Comparison of ENCODE assay signal across 8 mouse cellular contexts in genomic region chr11:119267768-119268556, GRCm38 (mm10). TPM values are rescaled to one million over a fixed set of nuclear protein-coding genes. Genes with fewer than 3 reads are reported as not detected.
A peak's percentile ranks its signal among the peaks of the same experiment; 100 is the strongest.
DNase-seq lines count a peak whose midpoint lies in the region; ATAC-seq and TF ChIP-seq lines count a peak whose summit lies in the region.

Gene Gaa, plus strand, starts transcription at chr11:119267887.

- peaks cover 10% of the 10 kb centered on the region for H3K4me1 ChIP-seq in ES-Bruce4 (ENCODE audit: control insufficient read depth, insufficient read depth, low read length)
- peaks cover 14% of the 10 kb centered on the region for H3K4me1 ChIP-seq in forebrain, embryonic 13.5 days
- peaks cover 8% of the 10 kb centered on the region; the same call in 1 of the 2 replicates for H3K4me1 ChIP-seq in liver, postnatal 0 days (ENCODE audit: insufficient read depth)
- peaks cover 13% of the 10 kb centered on the region for H3K4me1 ChIP-seq in neural tube, embryonic 14.5 days (ENCODE audit: control insufficient read depth, insufficient read depth, low read length)

- peak; percentile 95 to 98 for DNase-seq in heart, postnatal 10 days
- peak; percentile 94 for DNase-seq in large intestine, adult 2 months (ENCODE audit: low read depth, low spot score)
- DNase-seq in liver, postnatal 0 days: peak; percentile 97
- peak; percentile 99 for DNase-seq in testis, postnatal 10 days (ENCODE audit: low spot score)

- H3K36me3 ChIP-seq in ES-Bruce4 (ENCODE audit: control insufficient read depth, insufficient read depth, low read length, poor library complexity, severe bottlenecking): no peaks in the 10 kb centered on the region
- H3K36me3 ChIP-seq in forebrain, embryonic 13.5 days (ENCODE audit: poor library complexity, severe bottlenecking): peaks cover 16% of the 10 kb centered on the region
- no peaks in the 10 kb centered on the region; the same call in 1 of the 2 replicates for H3K36me3 ChIP-seq in liver, postnatal 0 days (replicated peaks; ENCODE audit: insufficient read depth, low read length)
- no peaks in the 10 kb centered on the region for H3K36me3 ChIP-seq in neural tube, embryonic 14.5 days (ENCODE audit: control insufficient read depth, insufficient read depth, low read length)

- TF ChIP-seq CTCF in ES-Bruce4 (IDR thresholded peaks at IDR 0.05; ENCODE audit: low read depth, low read length): peak; percentile 97
- peak; percentile 100 for TF ChIP-seq CTCF in liver, postnatal 0 days (IDR thresholded peaks at IDR 0.05; ENCODE audit: low read depth)

- WGBS in forebrain, embryonic 13.5 days: 4% methylated on average over 52 of the region's 52 CpGs
- WGBS in large intestine, adult 2 months: 2% methylated on average over 52 of the region's 52 CpGs
- WGBS in liver, postnatal 0 days (ENCODE audit: insufficient replicate concordance): 2% methylated on average over 46 of the region's 52 CpGs
- WGBS in neural tube, embryonic 14.5 days: 5% methylated on average over 52 of the region's 52 CpGs

- peak; percentile 80 for TF ChIP-seq EP300 in ES-Bruce4 (IDR thresholded peaks at IDR 0.05; ENCODE audit: insufficient read depth, low read depth, low read length)
- TF ChIP-seq EP300 in liver, postnatal 0 days (IDR thresholded peaks at IDR 0.05; ENCODE audit: low read depth): no peak

- TF ChIP-seq POLR2A in ES-Bruce4 (IDR thresholded peaks at IDR 0.05; ENCODE audit: insufficient read depth, low read length): no peak

- no peaks in the 10 kb centered on the region for H3K9me3 ChIP-seq in ES-Bruce4 (replicated peaks; ENCODE audit: control insufficient read depth, insufficient read depth, low read length, poor library complexity, severe bottlenecking)
- H3K9me3 ChIP-seq in forebrain, embryonic 13.5 days (replicated peaks): no peaks in the 10 kb centered on the region
- no peaks in the 10 kb centered on the region for H3K9me3 ChIP-seq in liver, postnatal 0 days (ENCODE audit: low read length)
- H3K9me3 ChIP-seq in neural tube, embryonic 14.5 days (ENCODE audit: control insufficient read depth, low read length): no peaks in the 10 kb centered on the region

- H3K9ac ChIP-seq in ES-Bruce4 (ENCODE audit: low read depth, poor library complexity, severe bottlenecking): peak within 1 kb of the TSS; percentile 47
- H3K9ac ChIP-seq in forebrain, embryonic 13.5 days: peak within 1 kb of the TSS; percentile 77
- peak within 1 kb of the TSS; percentile 67 for H3K9ac ChIP-seq in liver, postnatal 0 days (replicated peaks)
- H3K9ac ChIP-seq in neural tube, embryonic 14.5 days (replicated peaks; ENCODE audit: low read depth, low read length): peak within 1 kb of the TSS; percentile 72

- peak within 1 kb of the TSS; percentile 69 for H3K4me3 ChIP-seq in ES-Bruce4 (ENCODE audit: low read depth, low read length)
- H3K4me3 ChIP-seq in forebrain, embryonic 13.5 days: peak within 1 kb of the TSS; percentile 61
- H3K4me3 ChIP-seq in liver, postnatal 0 days (ENCODE audit: low read depth, low read length): peak within 1 kb of the TSS; percentile 65
- H3K4me3 ChIP-seq in neural tube, embryonic 14.5 days (ENCODE audit: low read depth, low read length): peak within 1 kb of the TSS; percentile 63

- H3K4me2 ChIP-seq in forebrain, embryonic 13.5 days: peak within 1 kb of the TSS; percentile 87
- H3K4me2 ChIP-seq in liver, postnatal 0 days (ENCODE audit: low read depth, low read length): peak within 1 kb of the TSS; percentile 92
- peak within 1 kb of the TSS; percentile 95 for H3K4me2 ChIP-seq in neural tube, embryonic 14.5 days (ENCODE audit: low read depth, low read length)

- H3K27me3 ChIP-seq in ES-Bruce4 (ENCODE audit: control insufficient read depth, insufficient read depth, low read length, poor library complexity, severe bottlenecking): no peaks in the 10 kb centered on the region
- H3K27me3 ChIP-seq in forebrain, embryonic 13.5 days: no peaks in the 10 kb centered on the region
- H3K27me3 ChIP-seq in liver, postnatal 0 days (ENCODE audit: insufficient read depth, low read length): no peaks in the 10 kb centered on the region
- H3K27me3 ChIP-seq in neural tube, embryonic 14.5 days (ENCODE audit: control insufficient read depth, insufficient read depth, low read length): no peaks in the 10 kb centered on the region

- intact Hi-C loops in heart, postnatal 10 days (cut with DNase I): loop anchor here (2.0 kb wide), 1 partner anchor 33 kb away; the partner anchor contains the start of gene Eif4a3

- ATAC-seq in cerebellum, adult (ENCODE audit: insufficient number of reproducible peaks, low FRiP score, low TSS enrichment): peak; percentile 81; the same call in 1 of the 2 replicates
- ATAC-seq in forebrain, embryonic 13.5 days: peak; percentile 86
- ATAC-seq in liver, postnatal 0 days: peak; percentile 93
- peak; percentile 82 for ATAC-seq in neural tube, embryonic 14.5 days (ENCODE audit: low read depth)

- no peak within 1 kb of the TSS for H3K27ac ChIP-seq in ES-Bruce4 (ENCODE audit: insufficient read depth, low read length)
- H3K27ac ChIP-seq in forebrain, embryonic 13.5 days: peak within 1 kb of the TSS; percentile 10; the same call in 1 of the 2 replicates
- H3K27ac ChIP-seq in liver, postnatal 0 days (ENCODE audit: low read depth): peak within 1 kb of the TSS; percentile 82
- 0 out of 2 replicates have a peak within 1 kb of the TSS, but pooled peaks have one; percentile 34 for H3K27ac ChIP-seq in neural tube, embryonic 14.5 days (ENCODE audit: low read depth, low read length)

RNA-seq across cellular contexts. Expression of gene Gaa, which starts in this region (rescaled TPM):
- polyA plus RNA-seq in ES-Bruce4 (2011; ENCODE audit: insufficient read depth, insufficient read length, low read depth, missing spikeins): 42.3 and 50.4 TPM in 2 replicates
- polyA plus RNA-seq in forebrain, embryonic 13.5 days (2015; fragmentation: Nextera tagmentation; extraction: Ambion mirVana): 26.8 and 33.6 TPM in 2 replicates
- 10 to 100 TPM; 56.7 to 58.4 TPM for total RNA-seq in heart, postnatal 10 days (2021)
- polyA plus RNA-seq in large intestine, adult 2 months (2012; rRNA removed): 33.2 and 42.2 TPM in 2 replicates
- polyA plus RNA-seq in liver, postnatal 0 days (2015; fragmentation: Nextera tagmentation; extraction: Ambion mirVana): 28.6 and 29.0 TPM in 2 replicates
- 66.0 and 69.1 TPM in 2 replicates for polyA plus RNA-seq in neural tube, embryonic 14.5 days (2014; fragmentation: Nextera tagmentation; extraction: Ambion mirVana)
